Mouse (Mus musculus) cortical plate, adult 2 months (tissue): ENCODE measurements around the gene Gk2.

Experiments used
- CTCF ChIP-seq: fragments of 200-500 bp; IDR thresholded peaks from 2 replicates; pipeline ENCODE4 v1.5.1; 2011; ENCODE audit warnings: mild to moderate bottlenecking, control low read depth, low read length; ENCODE audit not compliant: insufficient read depth; ENCODE audit errors: extremely low read depth
- POLR2A ChIP-seq: fragments of 200-500 bp; IDR thresholded peaks from 2 replicates; pipeline ENCODE4 v1.6.1; 2011; ENCODE audit warnings: mild to moderate bottlenecking, low read length, control low read depth; ENCODE audit not compliant: insufficient read depth; ENCODE audit errors: extremely low read depth

DNA sequence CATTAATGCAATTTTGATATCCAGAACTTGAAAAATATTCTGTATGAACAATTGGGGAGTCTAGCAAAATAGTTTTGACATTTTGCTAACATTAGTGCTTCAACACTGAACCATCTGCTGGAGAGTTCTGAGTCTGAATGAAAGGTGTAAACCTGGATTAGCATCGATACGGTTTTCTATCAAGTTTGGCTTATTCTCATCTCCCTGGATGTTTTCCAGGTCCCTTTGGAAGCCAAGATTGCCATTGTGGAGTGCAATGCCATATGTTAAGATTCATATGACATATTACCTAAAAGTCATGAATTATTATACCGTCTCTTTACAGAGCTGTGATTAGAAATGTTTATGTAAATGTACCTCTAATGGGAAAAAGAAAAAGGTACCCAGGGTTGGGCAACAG is 43.1 kb downstream of the Gk2 start:
- TF ChIP-seq POLR2A: no peak
- TF ChIP-seq CTCF: no peak
